ENCODE assay signal across 9 mouse cellular contexts in the genomic region with DNA sequence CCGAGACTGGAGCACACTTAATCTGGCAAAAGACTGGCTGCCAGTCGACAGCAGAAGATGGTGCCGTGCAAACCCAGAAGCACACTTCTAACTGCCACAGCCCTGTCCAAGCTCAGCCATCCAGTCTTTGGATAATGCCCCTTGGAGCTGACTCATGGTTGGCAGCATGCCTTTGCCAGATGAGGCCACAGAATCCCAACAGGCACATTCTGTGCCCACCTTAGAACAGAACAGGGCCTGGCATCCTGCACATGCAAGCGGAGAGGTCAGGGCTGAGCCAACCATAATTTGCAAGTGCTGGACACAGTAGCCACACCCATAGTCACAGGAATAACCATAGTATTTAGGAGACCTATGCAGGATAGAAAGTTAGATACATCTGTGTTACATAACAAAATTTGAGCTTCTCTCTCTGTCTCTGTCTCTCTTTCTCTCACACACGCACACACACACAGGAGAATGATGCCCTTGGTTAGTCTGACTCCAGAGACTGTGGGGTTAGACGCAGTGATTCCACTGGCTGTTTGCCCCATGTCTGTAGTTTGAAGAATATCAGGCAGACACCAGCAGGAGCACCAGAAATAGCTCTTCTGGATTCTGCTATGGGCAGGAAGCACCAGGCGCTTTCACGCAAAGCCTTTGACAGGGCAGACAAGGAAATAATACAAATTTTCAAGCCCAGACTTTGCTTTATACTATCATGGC. TPM values are rescaled to one million over a fixed set of nuclear protein-coding genes. Genes with fewer than 3 reads are reported as not detected.
DNase-seq lines count a peak whose midpoint lies in the region; ATAC-seq and TF ChIP-seq lines count a peak whose summit lies in the region.
"Had no signal": no experiment of that assay in that cellular context is flagged by ENCODE, and none has a peak within 500 bp of the region (broad histone marks: within the 10 kb centered on the region; RNA-seq: fewer than 3 reads in every experiment).

No protein-coding gene starts in this region.

- peak overlapping the region; percentile 68 for H3K27ac ChIP-seq in heart, embryonic 13.5 days (replicated peaks)
- no peak overlapping the region for H3K27ac ChIP-seq in midbrain, embryonic 11.5 days (ENCODE audit: low read depth, low read length)
- no peak overlapping the region for H3K27ac ChIP-seq in embryonic facial prominence, embryonic 10.5 days (replicated peaks)
- H3K27ac ChIP-seq: hindbrain, embryonic 15.5 days had no signal

- H3K4me3 ChIP-seq in lung, adult 2 months (replicated peaks; ENCODE audit: extremely low read depth, low read depth, low read length): no peak overlapping the region
- H3K4me3 ChIP-seq in heart, embryonic 13.5 days: no peak overlapping the region
- no peak overlapping the region for H3K4me3 ChIP-seq in myocyte
- H3K4me3 ChIP-seq in midbrain, embryonic 11.5 days (ENCODE audit: low read depth, low read length): no peak overlapping the region
- no peak overlapping the region for H3K4me3 ChIP-seq in embryonic facial prominence, embryonic 10.5 days
- H3K4me3 ChIP-seq: hindbrain, embryonic 15.5 days had no signal

- H3K4me2 ChIP-seq in heart, embryonic 13.5 days: peak overlapping the region; percentile 43
- peak overlapping the region; percentile 46 for H3K4me2 ChIP-seq in myocyte (ENCODE audit: low read depth)
- H3K4me2 ChIP-seq in midbrain, embryonic 11.5 days: no peak overlapping the region
- H3K4me2 ChIP-seq: hindbrain, embryonic 15.5 days had no signal

- no peaks in the 10 kb centered on the region for H3K9me3 ChIP-seq in heart, embryonic 13.5 days
- H3K9me3 ChIP-seq in midbrain, embryonic 11.5 days (ENCODE audit: control insufficient read depth, low read length): no peaks in the 10 kb centered on the region
- H3K9me3 ChIP-seq in embryonic facial prominence, embryonic 10.5 days: no peaks in the 10 kb centered on the region
- H3K9me3 ChIP-seq: hindbrain, embryonic 15.5 days had no signal

- H3K36me3 ChIP-seq in heart, embryonic 13.5 days: no peaks in the 10 kb centered on the region
- H3K36me3 ChIP-seq in myocyte (ENCODE audit: control insufficient read depth, insufficient read depth): no peaks in the 10 kb centered on the region
- H3K36me3 ChIP-seq in midbrain, embryonic 11.5 days (ENCODE audit: control insufficient read depth, insufficient read depth, low read length): no peaks in the 10 kb centered on the region
- H3K36me3 ChIP-seq in embryonic facial prominence, embryonic 10.5 days (replicated peaks): no peaks in the 10 kb centered on the region
- H3K36me3 ChIP-seq: hindbrain, embryonic 15.5 days had no signal

- H3K9ac ChIP-seq in heart, embryonic 13.5 days: 0 out of 2 replicates have a peak overlapping the region, but pooled peaks have one; percentile 40
- H3K9ac ChIP-seq in midbrain, embryonic 11.5 days (ENCODE audit: low read length): no peak overlapping the region
- H3K9ac ChIP-seq: hindbrain, embryonic 15.5 days had no signal

- TF ChIP-seq CTCF in lung, adult 2 months (IDR thresholded peaks at IDR 0.05; ENCODE audit: insufficient read depth, low read length): no peak

- H3ac ChIP-seq in myocyte (ENCODE audit: control insufficient read depth, insufficient read length): no peak overlapping the region

- 69% methylated on average over 8 of the region's 8 CpGs for WGBS in lung, adult 2 months
- WGBS in heart, embryonic 13.5 days: 65% methylated on average over 8 of the region's 8 CpGs
- 92% methylated on average over 8 of the region's 8 CpGs for WGBS in midbrain, embryonic 11.5 days
- WGBS in embryonic facial prominence, embryonic 10.5 days: 89% methylated on average over 8 of the region's 8 CpGs

- ATAC-seq in heart, embryonic 13.5 days (ENCODE audit: extremely low read depth, insufficient number of reproducible peaks, low FRiP score, low TSS enrichment): no peak
- ATAC-seq in midbrain, embryonic 11.5 days (ENCODE audit: low FRiP score): no peak

- no peaks in the 10 kb centered on the region for H3K27me3 ChIP-seq in heart, embryonic 13.5 days (replicated peaks)
- H3K27me3 ChIP-seq in myocyte (ENCODE audit: control insufficient read depth, insufficient read depth, insufficient read length): no peaks in the 10 kb centered on the region
- H3K27me3 ChIP-seq in midbrain, embryonic 11.5 days (ENCODE audit: control insufficient read depth, insufficient read depth, low read length): no peaks in the 10 kb centered on the region
- no peaks in the 10 kb centered on the region for H3K27me3 ChIP-seq in embryonic facial prominence, embryonic 10.5 days (replicated peaks; ENCODE audit: low read depth, poor library complexity, severe bottlenecking)
- H3K27me3 ChIP-seq: hindbrain, embryonic 15.5 days had no signal

- H3K4me1 ChIP-seq in lung, adult 2 months (ENCODE audit: control insufficient read depth, insufficient read depth, low read length): peaks cover 2% of the 10 kb centered on the region
- peaks cover 15% of the 10 kb centered on the region for H3K4me1 ChIP-seq in heart, embryonic 13.5 days
- H3K4me1 ChIP-seq in midbrain, embryonic 11.5 days (ENCODE audit: control insufficient read depth, insufficient read depth, low read length): no peaks in the 10 kb centered on the region
- no peaks in the 10 kb centered on the region for H3K4me1 ChIP-seq in embryonic facial prominence, embryonic 10.5 days
- H3K4me1 ChIP-seq: hindbrain, embryonic 15.5 days had no signal

- no peak for TF ChIP-seq POLR2A in lung, adult 2 months (IDR thresholded peaks at IDR 0.05; ENCODE audit: borderline replicate concordance, extremely low read depth, low read depth, low read length)
- TF ChIP-seq POLR2A in myocyte (IDR thresholded peaks at IDR 0.05; ENCODE audit: insufficient read length, low read depth): no peak

- H3K79me2 ChIP-seq in myocyte (ENCODE audit: control insufficient read depth, insufficient read depth): peaks cover 41% of the 10 kb centered on the region

- peak; percentile 32 to 54 for DNase-seq in cerebellum, postnatal 10 days
- no peak for DNase-seq in cerebellum, postnatal 4 days (ENCODE audit: low spot score in 2 of 2)
- peak; percentile 28 for DNase-seq in lung, postnatal 14 days
- no peak for DNase-seq in lung, adult 2 months
- DNase-seq in midbrain, embryonic 11.5 days (ENCODE audit: low spot score, missing footprints): no peak
- DNase-seq in embryonic facial prominence, embryonic 10.5 days (ENCODE audit: low spot score): no peak

TF ChIP-seq in myocyte, 11 proteins besides CTCF, POLR2A, EP300 and RAD21:
- TF ChIP-seq SRF (IDR thresholded peaks at IDR 0.05; ENCODE audit: control insufficient read depth, insufficient read length, low read depth) (no peak), POLR2AphosphoS2 (IDR thresholded peaks at IDR 0.05; ENCODE audit: insufficient read length, low read depth) (no peak), E2F4 (IDR thresholded peaks at IDR 0.05; ENCODE audit: insufficient read depth) (no peak), CEBPB (IDR thresholded peaks at IDR 0.05; ENCODE audit: insufficient read depth, poor library complexity, severe bottlenecking) (no peak), MYOD1 (IDR thresholded peaks at IDR 0.05; ENCODE audit: control insufficient read depth in 1 of 3, insufficient read length in 2 of 3, low read depth in 2 of 3) (peak in 1 of 3 experiments; percentile 37), TCF3 (IDR thresholded peaks at IDR 0.05; ENCODE audit: insufficient read length, low read depth) (no peak), USF1 (IDR thresholded peaks at IDR 0.05; ENCODE audit: low read depth) (no peak)

RNA-seq across cellular contexts. Expression of gene Anxa4, which starts 17.2 kb away (rescaled TPM):
- 76.5 and 110 TPM in 2 replicates for polyA plus RNA-seq in lung, adult 2 months (2012; rRNA removed)
- 20.1 and 24.2 TPM in 2 replicates for polyA plus RNA-seq in heart, embryonic 13.5 days (2015; fragmentation: Nextera tagmentation; extraction: Ambion mirVana)
- polyA plus RNA-seq in myocyte (2012; fragmentation: generic; extraction: Trizol): 72.5 TPM
- 5.4 and 7.0 TPM in 2 replicates for polyA plus RNA-seq in midbrain, embryonic 11.5 days (2014; fragmentation: Nextera tagmentation; extraction: Ambion mirVana)
- 6.8 and 7.0 TPM in 2 replicates for polyA plus RNA-seq in embryonic facial prominence, embryonic 10.5 days (2016; fragmentation: Nextera tagmentation; extraction: Ambion mirVana)

RNA-seq across cellular contexts. Expression of gene Gmcl1, which starts 43.0 kb away (rescaled TPM):
- 8.4 and 8.7 TPM in 2 replicates for polyA plus RNA-seq in lung, adult 2 months (2012; rRNA removed)
- 14.7 and 14.9 TPM in 2 replicates for polyA plus RNA-seq in heart, embryonic 13.5 days (2015; fragmentation: Nextera tagmentation; extraction: Ambion mirVana)
- 5.9 TPM for polyA plus RNA-seq in myocyte (2012; fragmentation: generic; extraction: Trizol)
- polyA plus RNA-seq in midbrain, embryonic 11.5 days (2014; fragmentation: Nextera tagmentation; extraction: Ambion mirVana): 42.4 and 46.3 TPM in 2 replicates
- polyA plus RNA-seq in embryonic facial prominence, embryonic 10.5 days (2016; fragmentation: Nextera tagmentation; extraction: Ambion mirVana): 36.2 and 36.3 TPM in 2 replicates

Comparison
In these comparisons a context has a peak if more than half of its experiments do, and no peak if none do; other contexts are left out.
1. DNase-seq: peak in cerebellum, postnatal 10 days (2 of 2) and lung, postnatal 14 days (single experiment); none in cerebellum, postnatal 4 days (0 of 2), lung, adult 2 months (single experiment), midbrain, embryonic 11.5 days (single experiment) and embryonic facial prominence, embryonic 10.5 days (single experiment).